Comparison of ENCODE assay signal across 11 mouse cellular contexts in the genomic region with DNA sequence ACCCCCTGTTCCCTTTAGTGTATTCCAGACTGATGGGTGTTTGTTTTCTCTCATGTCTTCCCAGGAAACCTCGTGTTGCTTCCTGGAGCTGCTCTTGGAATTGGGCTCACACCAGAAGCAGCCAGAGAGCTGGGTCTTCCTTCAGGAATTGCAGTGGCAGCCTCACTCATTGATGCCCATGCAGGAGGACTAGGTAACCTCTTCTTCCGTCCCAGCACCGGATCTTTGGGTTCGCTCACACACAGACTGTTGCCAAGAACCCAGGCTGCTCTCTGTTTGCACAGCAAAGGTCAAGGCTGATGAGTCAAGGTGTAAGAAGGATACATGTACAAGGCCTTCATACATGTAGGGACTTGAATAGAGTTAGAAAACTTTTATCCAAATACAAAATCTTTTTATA.
A peak's percentile ranks its signal among the peaks of the same experiment; 100 is the strongest.
DNase-seq lines count a peak whose midpoint lies in the region; ATAC-seq lines count a peak whose summit lies in the region.
"Had no signal": no experiment of that assay in that cellular context is flagged by ENCODE, and none has a peak within 500 bp of the region (broad histone marks: within the 10 kb centered on the region; RNA-seq: fewer than 3 reads in every experiment).

No protein-coding gene starts in this region.

- peak overlapping the region; percentile 85 for H3K27ac ChIP-seq in kidney, embryonic 14.5 days (ENCODE audit: low read depth, low read length)
- H3K27ac ChIP-seq in embryonic facial prominence, embryonic 12.5 days: 0 out of 2 replicates have a peak overlapping the region, but pooled peaks have one; percentile 9
- peak overlapping the region; percentile 5; the same call in 1 of the 2 replicates for H3K27ac ChIP-seq in stomach, embryonic 16.5 days (ENCODE audit: low read length)
- no peak overlapping the region for H3K27ac ChIP-seq in hindbrain, embryonic 14.5 days
- H3K27ac ChIP-seq: hindbrain, embryonic 13.5 days had no signal

- 59% methylated on average over 4 of the region's 4 CpGs for WGBS in kidney, embryonic 14.5 days
- 63% methylated on average over 4 of the region's 4 CpGs for WGBS in embryonic facial prominence, embryonic 12.5 days
- 44% methylated on average over 4 of the region's 4 CpGs for WGBS in stomach, embryonic 16.5 days
- WGBS in hindbrain, embryonic 14.5 days: 58% methylated on average over 4 of the region's 4 CpGs

- DNase-seq in kidney, adult 9 months: no peak
- peak; percentile 32 for DNase-seq in kidney, postnatal 14 days
- DNase-seq in hindbrain, embryonic 14.5 days (ENCODE audit: low spot score): no peak
- no peak for DNase-seq in embryo, embryonic 11 days
- DNase-seq: cerebellum, postnatal 25 days; thymus, postnatal 4 days had no signal

- H3K4me2 ChIP-seq in kidney, embryonic 14.5 days (replicated peaks; ENCODE audit: low read depth, low read length): no peak overlapping the region
- no peak overlapping the region for H3K4me2 ChIP-seq in embryonic facial prominence, embryonic 12.5 days (replicated peaks)
- no peak overlapping the region for H3K4me2 ChIP-seq in stomach, embryonic 16.5 days (ENCODE audit: low read depth, low read length)
- H3K4me2 ChIP-seq in hindbrain, embryonic 14.5 days (replicated peaks): no peak overlapping the region
- H3K4me2 ChIP-seq: hindbrain, embryonic 13.5 days had no signal

- no peaks in the 10 kb centered on the region for H3K36me3 ChIP-seq in kidney, embryonic 14.5 days (ENCODE audit: control insufficient read depth, insufficient read depth, low read length)
- no peaks in the 10 kb centered on the region for H3K36me3 ChIP-seq in embryonic facial prominence, embryonic 12.5 days
- no peaks in the 10 kb centered on the region for H3K36me3 ChIP-seq in stomach, embryonic 16.5 days (ENCODE audit: control insufficient read depth, insufficient read depth, low read length)
- no peaks in the 10 kb centered on the region for H3K36me3 ChIP-seq in hindbrain, embryonic 14.5 days (replicated peaks; ENCODE audit: control insufficient read depth, insufficient read depth)
- H3K36me3 ChIP-seq: hindbrain, embryonic 13.5 days had no signal

- H3K4me3 ChIP-seq in kidney, embryonic 14.5 days (ENCODE audit: low read length): no peak overlapping the region
- H3K4me3 ChIP-seq in embryonic facial prominence, embryonic 12.5 days: no peak overlapping the region
- H3K4me3 ChIP-seq in stomach, embryonic 16.5 days (replicated peaks; ENCODE audit: low read length): no peak overlapping the region
- no peak overlapping the region for H3K4me3 ChIP-seq in hindbrain, embryonic 14.5 days (replicated peaks; ENCODE audit: low read length)
- H3K4me3 ChIP-seq: hindbrain, embryonic 13.5 days; myocyte had no signal

- no peak; the same call in 1 of the 2 replicates for ATAC-seq in kidney, embryonic 14.5 days (ENCODE audit: low FRiP score, low TSS enrichment)
- no peak for ATAC-seq in embryonic facial prominence, embryonic 12.5 days (ENCODE audit: insufficient number of reproducible peaks, insufficient read depth, low FRiP score, low TSS enrichment)
- ATAC-seq in stomach, embryonic 16.5 days (ENCODE audit: insufficient read depth, low FRiP score): no peak
- no peak for ATAC-seq in hindbrain, embryonic 14.5 days (ENCODE audit: low FRiP score)

- no peaks in the 10 kb centered on the region for H3K9me3 ChIP-seq in kidney, embryonic 14.5 days (ENCODE audit: control insufficient read depth, low read length)
- no peaks in the 10 kb centered on the region for H3K9me3 ChIP-seq in embryonic facial prominence, embryonic 12.5 days
- H3K9me3 ChIP-seq in stomach, embryonic 16.5 days (replicated peaks; ENCODE audit: control insufficient read depth, low read length): no peaks in the 10 kb centered on the region
- no peaks in the 10 kb centered on the region for H3K9me3 ChIP-seq in hindbrain, embryonic 14.5 days (ENCODE audit: control insufficient read depth, low read length)
- H3K9me3 ChIP-seq: hindbrain, embryonic 13.5 days had no signal

- H3K27me3 ChIP-seq in kidney, embryonic 14.5 days (ENCODE audit: control insufficient read depth, insufficient read depth, low read length): no peaks in the 10 kb centered on the region
- no peaks in the 10 kb centered on the region for H3K27me3 ChIP-seq in embryonic facial prominence, embryonic 12.5 days
- no peaks in the 10 kb centered on the region for H3K27me3 ChIP-seq in stomach, embryonic 16.5 days (ENCODE audit: control insufficient read depth, insufficient read depth, low read length)
- H3K27me3 ChIP-seq in hindbrain, embryonic 14.5 days (ENCODE audit: control insufficient read depth, insufficient read depth, low read length): no peaks in the 10 kb centered on the region
- H3K27me3 ChIP-seq: hindbrain, embryonic 13.5 days had no signal

- H3K9ac ChIP-seq in kidney, embryonic 14.5 days (ENCODE audit: low read depth, low read length): peak overlapping the region; percentile 0; the same call in 1 of the 2 replicates
- no peak overlapping the region for H3K9ac ChIP-seq in embryonic facial prominence, embryonic 12.5 days
- no peak overlapping the region for H3K9ac ChIP-seq in stomach, embryonic 16.5 days (ENCODE audit: low read length)
- H3K9ac ChIP-seq in hindbrain, embryonic 14.5 days: no peak overlapping the region
- H3K9ac ChIP-seq: hindbrain, embryonic 13.5 days had no signal

- H3K4me1 ChIP-seq in kidney, embryonic 14.5 days (ENCODE audit: control insufficient read depth, insufficient read depth, low read length): peaks cover 23% of the 10 kb centered on the region
- peaks cover 8% of the 10 kb centered on the region for H3K4me1 ChIP-seq in embryonic facial prominence, embryonic 12.5 days
- H3K4me1 ChIP-seq in stomach, embryonic 16.5 days (ENCODE audit: control insufficient read depth, insufficient read depth, low read length): peaks cover 28% of the 10 kb centered on the region
- H3K4me1 ChIP-seq in hindbrain, embryonic 14.5 days (replicated peaks; ENCODE audit: control insufficient read depth, insufficient read depth, low read length): peaks cover 6% of the 10 kb centered on the region
